Mouse (Mus musculus) stomach, embryonic 14.5 days (tissue): ENCODE measurements around the gene Gm37240. TPM values are rescaled to one million over a fixed set of nuclear protein-coding genes. Genes with fewer than 3 reads are reported as not detected.

Experiments
- ATAC-seq: fragments of 200-750 bp; cut with Nextera tagmentation; 2 replicates; pipeline ENCODE4 v1.8.0; 2017; ENCODE audit warnings: low read depth, moderate TSS enrichment; ENCODE audit not compliant: insufficient number of reproducible peaks, insufficient read depth, low FRiP score
- H3K27ac ChIP-seq: fragments of 300-500 bp; sonication (generic); 2 replicates; pipeline ENCODE4 v1.5.1; 2014; ENCODE audit warnings: mild to moderate bottlenecking, low read length, moderate library complexity, mixed read lengths
- H3K27me3 ChIP-seq: fragments of 300-500 bp; sonication (generic); 2 replicates; pipeline ENCODE4 v1.6.1; 2014; ENCODE audit warnings: low read length, control low read depth, mixed read lengths; ENCODE audit not compliant: control insufficient read depth, insufficient read depth
- H3K36me3 ChIP-seq: fragments of 300-500 bp; sonication (generic); 2 replicates; pipeline ENCODE4 v1.6.1; 2014; ENCODE audit warnings: mild to moderate bottlenecking, control low read depth, low read length, moderate library complexity, mixed read lengths; ENCODE audit not compliant: control insufficient read depth, insufficient read depth
- H3K4me1 ChIP-seq: fragments of 300-500 bp; sonication (generic); 2 replicates; pipeline ENCODE4 v1.6.1; 2014; ENCODE audit warnings: low read length, control low read depth, mixed read lengths; ENCODE audit not compliant: control insufficient read depth, insufficient read depth
- H3K4me2 ChIP-seq: fragments of 300-500 bp; sonication (generic); replicated peaks from 2 replicates; pipeline ENCODE4 v1.6.1; 2014; ENCODE audit warnings: low read depth, low read length, control low read depth
- H3K4me3 ChIP-seq: fragments of 300-500 bp; sonication (generic); 2 replicates; pipeline ENCODE4 v1.5.1; 2014; ENCODE audit warnings: low read depth, low read length, control low read depth
- H3K9ac ChIP-seq: fragments of 300-500 bp; sonication (generic); replicated peaks from 2 replicates; pipeline ENCODE4 v1.6.1; 2014; ENCODE audit warnings: low read depth, mild to moderate bottlenecking, control low read depth, low read length, moderate library complexity, mixed read lengths
- H3K9me3 ChIP-seq: fragments of 300-500 bp; sonication (generic); 2 replicates; pipeline ENCODE4 v1.6.1; 2016; ENCODE audit warnings: low read depth, low read length, control low read depth; ENCODE audit not compliant: control insufficient read depth
- WGBS: fragments of 180-500 bp; shearing (Covaris S2); extraction: QIAGEN DNeasy Blood & Tissue Kit; methylation state at CpG from one replicate; pipeline ENCODE4 v1.1.7; 2014; 5-methylcytosine and 5-hydroxymethylcytosine counted together
- polyA plus RNA-seq: library from polyadenylated mRNA; unstranded; fragments of >200 nt; fragmentation: Nextera tagmentation; extraction: Ambion mirVana; gene quantifications from 2 replicates; pipeline ENCODE4 v1.2.1, GENCODE M21; 2014

The Gm37240 gene
- polyA plus RNA-seq, 1 experiment from 2014 or later, result 9.6 TPM

GRCm38 (mm10) chr3:85271491-85271890 is 615.8 kb downstream of the Gm37240 start:
- Histone ChIP-seq H3K9me3 (no peaks in the 10 kb centered on the region), H3K4me1 (no peaks in the 10 kb centered on the region), H3K27ac (no peak overlapping the region), H3K36me3 (no peaks in the 10 kb centered on the region), H3K9ac (no peak overlapping the region), H3K4me2 (no peak overlapping the region), H3K4me3 (no peak overlapping the region), H3K27me3 (no peaks in the 10 kb centered on the region)
- 91% methylated on average over 2 of the region's 2 CpGs for WGBS
- no peak for ATAC-seq

- ATAC-seq, result no peak
- WGBS, result 66% methylated on average over 2 of the region's 2 CpGs
- no peaks in the 10 kb centered on the region for H3K4me1 ChIP-seq
Observed at GRCm38 (mm10) chr3:85264963-85265362, 622.4 kb downstream of the Gm37240 start.

GRCm38 (mm10) chr3:85264546-85264945 is 622.8 kb downstream of the Gm37240 start:
- Histone ChIP-seq H3K27ac (no peak overlapping the region), H3K27me3 (no peaks in the 10 kb centered on the region), H3K4me3 (no peak overlapping the region), H3K36me3 (no peaks in the 10 kb centered on the region), H3K4me1 (no peaks in the 10 kb centered on the region), H3K9ac (no peak overlapping the region), H3K9me3 (no peaks in the 10 kb centered on the region), H3K4me2 (no peak overlapping the region)
- WGBS, result 59% methylated on average over 6 of the region's 6 CpGs
- ATAC-seq, result no peak

More at GRCm38 (mm10) chr3:85264963-85265362, 622.4 kb downstream of the Gm37240 start:
- Histone ChIP-seq H3K9me3 (no peaks in the 10 kb centered on the region), H3K36me3 (no peaks in the 10 kb centered on the region), H3K4me2 (no peak overlapping the region), H3K27me3 (no peaks in the 10 kb centered on the region), H3K4me3 (no peak overlapping the region), H3K27ac (no peak overlapping the region), H3K9ac (no peak overlapping the region)

DNA sequence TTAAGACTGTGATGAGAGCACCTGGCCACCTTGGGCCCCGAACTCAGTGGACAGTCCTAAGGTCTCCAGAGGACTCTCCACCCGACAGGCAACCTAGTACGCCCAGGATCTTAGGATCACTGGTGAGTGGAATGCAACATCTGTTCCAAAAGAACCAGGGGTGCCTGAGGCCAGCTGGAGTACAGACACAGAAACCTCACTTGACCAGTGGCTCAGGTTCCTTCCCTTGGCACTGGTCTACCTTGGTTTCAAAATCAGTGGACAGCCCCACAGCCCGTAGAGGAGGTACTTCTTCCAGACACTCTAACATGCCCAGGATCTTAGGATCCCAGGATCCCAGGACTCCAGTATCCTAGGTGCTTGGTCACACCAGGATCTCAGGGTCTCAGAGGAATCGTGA is 632.8 kb downstream of the Gm37240 start:
- no peak for ATAC-seq
- WGBS, result 91% methylated on average over 5 of the region's 5 CpGs
- H3K27me3 ChIP-seq, result no peaks in the 10 kb centered on the region
- no peaks in the 10 kb centered on the region for H3K36me3 ChIP-seq
- no peak overlapping the region for H3K9ac ChIP-seq
- no peak overlapping the region for H3K27ac ChIP-seq
- H3K9me3 ChIP-seq, result no peaks in the 10 kb centered on the region
- H3K4me1 ChIP-seq, result no peaks in the 10 kb centered on the region
- no peak overlapping the region for H3K4me2 ChIP-seq
- H3K4me3 ChIP-seq, result no peak overlapping the region

DNA sequence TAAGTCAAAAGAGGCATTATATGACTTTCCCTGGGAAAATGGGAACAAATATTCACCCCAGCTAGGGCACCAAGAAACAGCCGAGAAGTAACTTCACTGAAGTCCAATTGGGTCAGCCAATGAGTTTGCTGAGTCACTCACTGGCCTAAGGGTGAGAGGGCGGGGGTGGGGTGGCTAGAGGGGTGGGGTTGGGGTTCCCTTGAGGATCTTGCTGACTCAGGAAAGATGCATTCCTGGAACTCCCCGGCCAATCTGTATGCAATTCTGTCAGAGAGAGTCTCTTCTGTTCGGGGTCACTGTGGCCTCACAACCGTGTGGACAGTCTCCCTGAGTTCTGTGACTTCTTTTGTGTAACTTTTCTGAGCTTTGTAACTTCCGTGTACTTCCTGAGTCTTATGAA is 635.7 kb downstream of the Gm37240 start:
- H3K27ac ChIP-seq, result no peak overlapping the region
- H3K9ac ChIP-seq, result no peak overlapping the region
- no peaks in the 10 kb centered on the region for H3K4me1 ChIP-seq
- no peak overlapping the region for H3K4me2 ChIP-seq
- H3K4me3 ChIP-seq, result no peak overlapping the region
- WGBS, result 84% methylated on average over 6 of the region's 6 CpGs
- no peaks in the 10 kb centered on the region for H3K27me3 ChIP-seq
- no peaks in the 10 kb centered on the region for H3K9me3 ChIP-seq
- no peaks in the 10 kb centered on the region for H3K36me3 ChIP-seq
- no peak for ATAC-seq

GRCm38 (mm10) chr3:85246131-85246530 is 641.2 kb downstream of the Gm37240 start:
- Histone ChIP-seq H3K27me3 (no peaks in the 10 kb centered on the region), H3K9ac (no peak overlapping the region), H3K9me3 (peaks cover 3% of the 10 kb centered on the region; the same call in 1 of the 2 replicates), H3K36me3 (no peaks in the 10 kb centered on the region), H3K4me3 (no peak overlapping the region), H3K4me1 (no peaks in the 10 kb centered on the region), H3K4me2 (no peak overlapping the region), H3K27ac (no peak overlapping the region)
- ATAC-seq, result no peak
- WGBS, result 64% methylated on average over 3 of the region's 3 CpGs

DNA sequence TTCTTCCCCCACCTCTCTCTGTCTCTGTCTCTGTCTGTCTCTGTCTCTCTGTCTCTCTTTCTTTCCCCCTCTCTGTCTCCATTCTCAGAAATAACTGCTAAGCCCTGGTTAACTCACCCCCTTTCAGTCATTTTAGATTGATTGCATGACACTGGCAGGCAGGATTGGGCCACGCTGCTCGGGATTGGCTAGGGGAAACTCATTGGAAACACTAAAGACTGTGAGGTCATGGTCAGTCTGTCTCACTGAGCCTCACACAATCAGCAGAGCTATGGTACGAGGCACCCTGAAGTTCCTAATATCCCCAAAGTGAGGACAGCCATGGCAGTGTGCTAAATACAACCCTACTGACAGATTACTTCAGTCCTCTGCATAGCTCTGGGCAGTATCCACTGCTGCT is 650.8 kb downstream of the Gm37240 start:
- Histone ChIP-seq H3K4me3 (no peak overlapping the region), H3K27me3 (no peaks in the 10 kb centered on the region), H3K27ac (no peak overlapping the region), H3K4me1 (no peaks in the 10 kb centered on the region), H3K4me2 (no peak overlapping the region), H3K9ac (no peak overlapping the region), H3K36me3 (no peaks in the 10 kb centered on the region), H3K9me3 (no peaks in the 10 kb centered on the region)
- 54% methylated on average over 3 of the region's 3 CpGs for WGBS
- no peak for ATAC-seq

DNA sequence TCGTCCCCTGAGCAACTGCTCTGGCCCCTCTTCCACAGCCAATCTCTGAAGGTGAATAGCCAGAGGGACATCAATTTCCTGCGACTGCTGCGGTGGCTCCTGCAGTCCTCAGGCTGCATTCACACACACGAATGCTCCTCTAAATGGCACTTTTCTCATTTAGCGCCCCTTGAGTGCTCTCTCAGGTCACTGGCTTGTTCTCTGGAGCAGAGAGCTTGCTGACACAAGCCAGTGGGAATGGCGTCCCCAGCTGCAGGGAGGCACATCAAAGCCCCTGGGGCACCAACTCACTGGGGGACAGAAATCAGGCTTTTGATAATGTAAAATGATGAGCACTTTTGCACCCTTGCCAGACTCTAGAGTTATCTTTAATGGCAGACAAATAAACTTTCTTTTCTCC is 654.5 kb downstream of the Gm37240 start:
- ATAC-seq, result no peak
- H3K27me3 ChIP-seq, result no peaks in the 10 kb centered on the region
- no peak overlapping the region for H3K9ac ChIP-seq
- H3K4me1 ChIP-seq, result no peaks in the 10 kb centered on the region
- no peaks in the 10 kb centered on the region for H3K9me3 ChIP-seq
- H3K27ac ChIP-seq, result no peak overlapping the region
- no peaks in the 10 kb centered on the region for H3K36me3 ChIP-seq
- WGBS, result 48% methylated on average over 6 of the region's 6 CpGs
- H3K4me2 ChIP-seq, result no peak overlapping the region
- H3K4me3 ChIP-seq, result no peak overlapping the region

DNA sequence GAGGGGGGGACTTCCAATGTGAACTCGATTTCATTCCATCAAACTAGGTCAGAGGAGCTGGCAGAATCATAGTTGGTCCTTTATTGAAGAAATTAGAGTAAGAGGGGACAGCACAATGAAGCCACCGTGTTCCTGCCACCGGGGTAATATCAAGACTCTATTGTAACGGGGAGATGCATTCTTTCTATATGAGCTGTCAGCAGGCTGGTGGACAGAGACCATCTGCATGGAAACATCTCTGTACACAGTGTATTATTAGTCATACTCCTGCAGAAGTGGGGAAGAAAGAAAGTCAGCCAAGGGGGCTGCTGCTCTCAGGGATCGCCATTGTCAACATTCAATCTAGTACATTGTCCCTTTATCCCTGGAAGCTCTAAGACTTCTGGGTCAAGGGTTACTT is 665.3 kb downstream of the Gm37240 start:
- no peak for ATAC-seq
- Histone ChIP-seq H3K4me1 (no peaks in the 10 kb centered on the region), H3K9me3 (no peaks in the 10 kb centered on the region), H3K4me3 (no peak overlapping the region), H3K4me2 (no peak overlapping the region), H3K27ac (no peak overlapping the region), H3K36me3 (no peaks in the 10 kb centered on the region), H3K9ac (no peak overlapping the region), H3K27me3 (no peaks in the 10 kb centered on the region)
- 57% methylated on average over 5 of the region's 5 CpGs for WGBS
